Mouse (Mus musculus) liver, adult 2 months (tissue): Measurements from ENCODE around the gene Rab22a.

Source experiments
- CTCF ChIP-seq: fragments of 200-500 bp; IDR thresholded peaks from 2 replicates; pipeline ENCODE4 v1.5.1; 2011; ENCODE audit warnings: low read depth, low read length, control low read depth
- POLR2A ChIP-seq: fragments of 200-500 bp; IDR thresholded peaks from 2 replicates; pipeline ENCODE4 v1.6.1; 2011; ENCODE audit warnings: low read length, control low read depth; ENCODE audit not compliant: insufficient read depth; ENCODE audit errors: extremely low read depth

DNA sequence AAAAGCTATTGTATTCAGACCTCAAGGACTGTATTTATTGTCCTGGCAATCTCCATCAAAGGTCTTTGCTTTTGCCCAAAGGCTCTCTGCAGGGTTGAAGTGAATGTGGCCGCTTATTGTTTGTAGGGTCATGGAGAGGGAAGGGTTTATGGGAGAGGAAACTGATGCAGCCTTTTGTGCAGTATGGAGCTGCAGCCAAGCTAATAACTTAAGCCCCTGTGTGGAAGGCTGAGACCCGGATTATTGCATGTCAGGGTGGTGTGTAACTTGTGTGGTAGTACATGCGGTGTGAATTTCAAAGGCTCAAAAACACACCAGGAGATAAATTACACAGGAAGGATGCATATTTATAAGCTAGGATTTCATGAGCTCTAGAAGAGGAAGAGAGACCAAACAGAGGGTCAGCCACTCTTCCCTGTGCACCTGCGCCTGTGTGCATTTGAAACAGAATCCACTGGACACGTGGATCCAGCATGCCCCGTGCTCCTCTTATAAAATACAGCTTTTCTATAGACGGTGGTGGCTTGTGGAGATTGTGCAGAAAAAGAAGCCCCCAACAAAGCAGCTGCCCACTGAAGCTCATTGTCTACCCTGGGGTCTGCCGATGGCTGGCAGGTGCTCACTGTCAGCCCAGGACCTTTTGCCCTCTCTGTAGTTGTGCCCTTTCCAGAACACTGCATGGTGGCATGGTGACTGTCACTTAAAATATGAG is 96.0 kb downstream of the Rab22a start:
- TF ChIP-seq CTCF (no peak), POLR2A (no peak)
